Mouse (Mus musculus): ENCODE data around the gene Gramd2. TPM values are rescaled to one million over a fixed set of nuclear protein-coding genes. Genes with fewer than 3 reads are reported as not detected.
A peak's percentile ranks its signal among the peaks of the same experiment; 100 is the strongest.

The Gramd2 gene
- total and polyA plus RNA-seq, 2 experiments = 0.06 TPM; not detected in 1

DNA sequence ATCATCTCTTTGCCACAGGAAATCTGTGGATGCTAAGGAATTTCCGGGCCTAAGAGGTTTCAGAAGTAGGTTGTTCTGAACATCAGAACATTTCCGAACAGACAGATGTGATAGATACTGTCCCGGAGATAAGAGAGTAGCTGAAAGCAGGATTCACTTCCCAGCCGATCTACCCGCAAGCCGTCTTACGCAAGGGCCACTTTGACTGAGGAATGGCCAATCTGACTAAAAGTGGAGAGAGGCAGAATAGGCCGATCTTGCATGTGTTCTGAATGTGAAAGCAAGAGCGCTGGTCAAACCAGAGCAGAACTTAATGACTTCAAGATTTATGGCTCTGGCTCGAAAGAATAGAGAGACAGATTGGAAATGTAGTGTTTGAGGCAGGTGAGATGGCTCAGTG is 45.6 kb downstream of the Gramd2 start:
- TF ChIP-seq CTCF (IDR thresholded peaks at IDR 0.05; ENCODE audit: low read depth, low read length) (no peak), POLR2A (IDR thresholded peaks at IDR 0.05; ENCODE audit: extremely low read depth, insufficient read depth, low read length) (no peak)
- 38% methylated on average over 10 of the region's 10 CpGs for WGBS
- no peak for DNase-seq (ENCODE audit: extremely low read depth, low read depth, low spot score)
- Histone ChIP-seq H3K9ac (ENCODE audit: low read depth, low read length) (no peak overlapping the region), H3K27ac (replicated peaks; ENCODE audit: insufficient read depth, low read depth, low read length) (no peak overlapping the region), H3K79me2 (ENCODE audit: control insufficient read depth, insufficient read depth, low read length) (no peaks in the 10 kb centered on the region), H3K27me3 (ENCODE audit: control insufficient read depth, insufficient read depth, low read length) (peaks cover 8% of the 10 kb centered on the region; the same call in 1 of the 2 replicates), H3K36me3 (ENCODE audit: control insufficient read depth, insufficient read depth, low read length) (no peaks in the 10 kb centered on the region), H3K4me3 (ENCODE audit: insufficient read depth, low read depth, low read length) (no peak overlapping the region), H3K4me1 (ENCODE audit: control insufficient read depth, insufficient read depth, low read length) (no peaks in the 10 kb centered on the region)

GRCm38 (mm10) chr9:59727569-59728286 is 47.8 kb downstream of the Gramd2 start:
- peaks cover 8% of the 10 kb centered on the region; the same call in 1 of the 2 replicates for H3K27me3 ChIP-seq (ENCODE audit: control insufficient read depth, insufficient read depth, low read length)
- no peak overlapping the region for H3K4me3 ChIP-seq (ENCODE audit: insufficient read depth, low read depth, low read length)
- TF ChIP-seq POLR2A (IDR thresholded peaks at IDR 0.05; ENCODE audit: extremely low read depth, insufficient read depth, low read length) (no peak), CTCF (IDR thresholded peaks at IDR 0.05; ENCODE audit: low read depth, low read length) (no peak)
- no peak for DNase-seq (ENCODE audit: extremely low read depth, low read depth, low spot score)
- H3K27ac ChIP-seq (replicated peaks; ENCODE audit: insufficient read depth, low read depth, low read length) = peak overlapping the region; percentile 52
- no peaks in the 10 kb centered on the region for H3K4me1 ChIP-seq (ENCODE audit: control insufficient read depth, insufficient read depth, low read length)
- H3K9ac ChIP-seq (ENCODE audit: low read depth, low read length) = no peak overlapping the region
- no peaks in the 10 kb centered on the region for H3K36me3 ChIP-seq (ENCODE audit: control insufficient read depth, insufficient read depth, low read length)
- no peaks in the 10 kb centered on the region for H3K79me2 ChIP-seq (ENCODE audit: control insufficient read depth, insufficient read depth, low read length)
- WGBS = 82% methylated on average over 11 of the region's 11 CpGs

DNA sequence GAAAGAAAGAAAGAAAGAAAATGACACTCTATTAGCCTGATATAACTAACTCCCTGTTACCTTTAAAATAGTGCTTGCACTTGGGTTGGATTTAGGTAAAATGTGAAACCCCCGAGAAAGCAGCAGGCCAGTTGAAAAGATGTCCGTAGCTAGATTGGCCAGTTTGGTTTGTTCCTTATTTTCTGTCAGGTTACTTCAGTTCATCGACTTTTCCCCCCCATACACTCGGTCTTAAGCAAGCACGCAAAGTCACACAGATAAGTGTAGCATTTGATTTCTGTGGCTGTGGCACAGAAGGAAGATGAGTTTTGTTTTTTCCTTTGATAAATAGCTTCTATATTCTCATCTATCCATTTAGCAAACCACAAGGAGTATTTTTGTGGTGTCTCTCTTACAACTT is 51.2 kb downstream of the Gramd2 start:
- 80% methylated on average over 5 of the region's 5 CpGs for WGBS
- H3K27me3 ChIP-seq (ENCODE audit: control insufficient read depth, insufficient read depth, low read length) = peaks cover 5% of the 10 kb centered on the region; the same call in 1 of the 2 replicates

DNA sequence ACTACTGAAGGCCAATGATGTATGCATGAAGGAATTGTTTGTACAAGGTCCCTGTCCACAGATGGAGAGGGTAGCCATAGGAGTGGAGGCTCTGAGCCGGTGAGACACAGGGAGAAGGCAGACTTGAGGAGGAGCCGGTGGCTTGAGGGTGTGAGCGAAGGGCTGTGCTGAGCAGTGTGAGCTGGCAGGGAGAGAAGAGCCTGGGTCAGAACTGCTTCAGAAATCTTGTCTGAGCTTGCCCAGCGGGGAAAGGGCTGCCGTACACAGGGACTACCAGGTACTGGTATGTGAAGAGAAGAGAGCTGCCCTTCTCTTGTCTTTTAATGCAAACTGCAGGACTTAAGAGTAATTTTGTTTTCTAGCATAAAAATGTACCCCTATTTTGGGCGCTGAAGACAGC is 53.1 kb downstream of the Gramd2 start:
- WGBS = 66% methylated on average over 6 of the region's 6 CpGs
- no peaks in the 10 kb centered on the region for H3K79me2 ChIP-seq (ENCODE audit: control insufficient read depth, insufficient read depth, low read length)
- H3K27ac ChIP-seq (replicated peaks; ENCODE audit: insufficient read depth, low read depth, low read length) = 0 out of 2 replicates have a peak overlapping the region, but pooled peaks have one; percentile 47
- H3K36me3 ChIP-seq (ENCODE audit: control insufficient read depth, insufficient read depth, low read length) = no peaks in the 10 kb centered on the region
- H3K4me1 ChIP-seq (ENCODE audit: control insufficient read depth, insufficient read depth, low read length) = no peaks in the 10 kb centered on the region
- no peak overlapping the region for H3K4me3 ChIP-seq (ENCODE audit: insufficient read depth, low read depth, low read length)
- H3K27me3 ChIP-seq (ENCODE audit: control insufficient read depth, insufficient read depth, low read length) = peaks cover 3% of the 10 kb centered on the region; the same call in 1 of the 2 replicates
- no peak for DNase-seq (ENCODE audit: extremely low read depth, low read depth, low spot score)
- no peak overlapping the region for H3K9ac ChIP-seq (ENCODE audit: low read depth, low read length)
- TF ChIP-seq CTCF (IDR thresholded peaks at IDR 0.05; ENCODE audit: low read depth, low read length) = no peak
- no peak for TF ChIP-seq POLR2A (IDR thresholded peaks at IDR 0.05; ENCODE audit: extremely low read depth, insufficient read depth, low read length)

More for the DNA sequence above, 51.2 kb downstream of the Gramd2 start:
- Histone ChIP-seq H3K27ac (replicated peaks; ENCODE audit: insufficient read depth, low read depth, low read length) (peak overlapping the region; percentile 47; the same call in 1 of the 2 replicates), H3K79me2 (ENCODE audit: control insufficient read depth, insufficient read depth, low read length) (no peaks in the 10 kb centered on the region), H3K9ac (ENCODE audit: low read depth, low read length) (no peak overlapping the region), H3K36me3 (ENCODE audit: control insufficient read depth, insufficient read depth, low read length) (no peaks in the 10 kb centered on the region), H3K4me3 (ENCODE audit: insufficient read depth, low read depth, low read length) (no peak overlapping the region), H3K4me1 (ENCODE audit: control insufficient read depth, insufficient read depth, low read length) (no peaks in the 10 kb centered on the region)
- no peak for DNase-seq (ENCODE audit: extremely low read depth, low read depth, low spot score)
- TF ChIP-seq POLR2A (IDR thresholded peaks at IDR 0.05; ENCODE audit: extremely low read depth, insufficient read depth, low read length) (no peak), CTCF (IDR thresholded peaks at IDR 0.05; ENCODE audit: low read depth, low read length) (no peak)

DNA sequence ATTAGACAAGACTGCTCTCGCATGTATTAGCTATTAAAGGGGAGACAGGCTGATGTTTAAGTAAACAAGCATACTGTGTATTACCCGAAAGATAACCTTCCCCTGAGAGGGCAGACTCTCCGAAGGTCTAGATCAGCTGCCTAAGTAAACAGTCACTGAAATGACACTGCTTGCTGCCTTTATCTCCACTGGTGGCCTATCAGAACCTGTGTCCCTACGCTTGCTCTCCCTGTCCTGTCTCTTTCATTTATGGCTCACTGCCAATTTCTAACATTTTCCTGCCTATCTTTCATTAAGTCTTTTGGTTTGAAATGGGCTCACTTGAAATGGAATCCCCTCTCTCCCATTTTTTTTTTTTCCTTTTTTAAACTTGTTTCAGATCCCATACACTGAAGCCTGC is 55.5 kb downstream of the Gramd2 start:
- H3K9ac ChIP-seq (ENCODE audit: low read depth, low read length) = no peak overlapping the region
- no peak overlapping the region for H3K4me3 ChIP-seq (ENCODE audit: insufficient read depth, low read depth, low read length)
- WGBS = 23% methylated on average over 4 of the region's 4 CpGs
- no peak for TF ChIP-seq CTCF (IDR thresholded peaks at IDR 0.05; ENCODE audit: low read depth, low read length)
- TF ChIP-seq POLR2A (IDR thresholded peaks at IDR 0.05; ENCODE audit: extremely low read depth, insufficient read depth, low read length) = no peak
- H3K4me1 ChIP-seq (ENCODE audit: control insufficient read depth, insufficient read depth, low read length) = no peaks in the 10 kb centered on the region
- H3K27ac ChIP-seq (replicated peaks; ENCODE audit: insufficient read depth, low read depth, low read length) = no peak overlapping the region
- H3K79me2 ChIP-seq (ENCODE audit: control insufficient read depth, insufficient read depth, low read length) = no peaks in the 10 kb centered on the region
- no peaks in the 10 kb centered on the region for H3K27me3 ChIP-seq (ENCODE audit: control insufficient read depth, insufficient read depth, low read length)
- no peak for DNase-seq (ENCODE audit: extremely low read depth, low read depth, low spot score)
- H3K36me3 ChIP-seq (ENCODE audit: control insufficient read depth, insufficient read depth, low read length) = no peaks in the 10 kb centered on the region

DNA sequence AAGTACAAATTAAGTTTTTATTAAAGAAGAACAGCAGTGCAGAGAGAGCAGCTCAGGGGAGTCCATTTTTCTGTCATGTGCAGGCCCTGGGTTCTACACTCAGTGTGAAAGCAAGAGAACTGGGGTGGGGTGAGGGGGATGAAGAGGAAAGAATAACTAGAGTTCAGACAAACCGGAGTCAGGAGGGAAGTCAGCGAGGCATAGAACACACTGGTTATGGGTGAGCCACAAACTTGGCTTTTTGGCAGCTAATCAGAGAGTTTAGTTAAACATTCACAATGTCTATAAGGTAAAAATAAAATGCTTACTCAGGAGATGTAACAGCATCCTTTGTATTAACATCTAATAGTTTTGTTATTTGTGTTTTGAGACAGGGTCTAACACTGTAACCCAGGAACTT is 60.6 kb downstream of the Gramd2 start:
- Histone ChIP-seq H3K36me3 (ENCODE audit: control insufficient read depth, insufficient read depth, low read length) (no peaks in the 10 kb centered on the region), H3K79me2 (ENCODE audit: control insufficient read depth, insufficient read depth, low read length) (no peaks in the 10 kb centered on the region), H3K27me3 (ENCODE audit: control insufficient read depth, insufficient read depth, low read length) (no peaks in the 10 kb centered on the region), H3K4me1 (ENCODE audit: control insufficient read depth, insufficient read depth, low read length) (no peaks in the 10 kb centered on the region), H3K4me3 (ENCODE audit: insufficient read depth, low read depth, low read length) (no peak overlapping the region), H3K9ac (ENCODE audit: low read depth, low read length) (no peak overlapping the region), H3K27ac (replicated peaks; ENCODE audit: insufficient read depth, low read depth, low read length) (no peak overlapping the region)
- TF ChIP-seq CTCF (IDR thresholded peaks at IDR 0.05; ENCODE audit: low read depth, low read length) (no peak), POLR2A (IDR thresholded peaks at IDR 0.05; ENCODE audit: extremely low read depth, insufficient read depth, low read length) (no peak)
- 43% methylated on average over 2 of the region's 2 CpGs for WGBS
- no peak for DNase-seq (ENCODE audit: extremely low read depth, low read depth, low spot score)

Data from liver, adult 2 months (tissue).